Mouse (Mus musculus): ENCODE measurements at regions not wholly inside any gene's neighbourhood (a gene's known extent, or its start where the extent isn't known, plus 50 kb on each side); places are given as distances from the start of the nearest gene placed in this dataset.

DNA sequence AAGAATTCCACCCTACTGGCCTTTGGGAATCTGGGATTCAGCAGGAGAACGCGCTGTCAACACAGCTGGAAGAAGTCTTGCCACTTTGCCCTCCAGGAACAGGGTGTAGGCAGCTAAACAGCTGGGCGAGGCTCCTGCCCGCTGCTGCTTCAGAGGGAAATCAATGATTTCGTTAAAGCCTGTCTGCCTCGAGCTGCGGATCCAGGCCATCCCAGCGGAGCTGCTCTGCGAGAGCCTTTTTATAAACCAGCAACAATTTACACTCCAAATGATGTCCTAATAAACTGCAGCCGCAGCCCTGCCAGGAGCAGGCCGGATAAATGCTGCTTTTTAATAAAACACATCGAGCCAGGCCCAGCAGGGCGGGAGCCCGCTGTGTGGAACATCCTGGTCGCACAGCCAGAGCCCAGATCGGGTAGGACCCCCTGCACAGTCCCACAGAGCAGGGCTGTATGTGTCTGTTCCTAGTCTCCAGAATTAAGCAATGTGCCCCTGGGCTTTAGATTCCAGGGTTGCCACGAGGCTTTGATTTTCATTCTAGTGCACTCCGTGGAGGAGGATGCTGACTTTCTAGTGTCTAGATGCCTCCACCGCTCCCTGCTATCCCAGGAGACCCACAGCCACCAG is 78.6 kb upstream of the Hs3st2 start:
- TF ChIP-seq POLR2A (IDR thresholded peaks at IDR 0.05; ENCODE audit: borderline replicate concordance, extremely low read depth, insufficient read depth, insufficient read length, poor library complexity, severe bottlenecking) (no peak), CTCF (IDR thresholded peaks at IDR 0.05; ENCODE audit: borderline replicate concordance, extremely low read depth, insufficient read depth, insufficient read length) (no peak)

All from brain, embryonic 14.5 days (tissue).